Mouse (Mus musculus) ES-E14 (cell line): ENCODE measurements at regions not wholly inside any gene's neighbourhood (a gene's known extent, or its start where the extent isn't known, plus 50 kb on each side); places are given as distances from the start of the nearest gene placed in this dataset.

Experiments used
- DNase-seq: peaks from one replicate; pipeline ENCODE4 v3.0.0-alpha.2; 2013; ENCODE audit warnings: low read depth, low spot score
- H3K27ac ChIP-seq: 2 replicates; pipeline ENCODE4 v1.5.1; 2012; ENCODE audit warnings: low read depth, mild to moderate bottlenecking, low read length, moderate library complexity, mixed read lengths; ENCODE audit not compliant: poor library complexity, insufficient read depth, severe bottlenecking
- H3K36me3 ChIP-seq: 2 replicates; pipeline ENCODE4 v1.6.1; 2012; ENCODE audit warnings: mild to moderate bottlenecking, low read length, moderate library complexity, mixed read lengths; ENCODE audit not compliant: control insufficient read depth, poor library complexity, insufficient read depth, severe bottlenecking
- H3K4me1 ChIP-seq, 2 experiments: fragments of 150-350 bp in 1 of 2; sonication (generic) in 1 of 2; 2 replicates each; pipeline ENCODE4 v1.6.1; 2012; ENCODE audit warnings: low read length in 2 of 2, mild to moderate bottlenecking in 1 of 2, mixed read lengths in 1 of 2; ENCODE audit not compliant: control insufficient read depth in 2 of 2, insufficient read depth in 2 of 2, poor library complexity in 1 of 2
- H3K4me3 ChIP-seq, 2 experiments: fragments of 150-350 bp in 1 of 2; sonication (generic) in 1 of 2; 2 replicates each; pipeline ENCODE4 v1.5.1; 2012; ENCODE audit warnings: low read length in 2 of 2, low read depth in 1 of 2, mild to moderate bottlenecking in 1 of 2, mixed read lengths in 1 of 2; ENCODE audit not compliant: insufficient read depth in 1 of 2, poor library complexity in 1 of 2, severe bottlenecking in 1 of 2
- H3K9ac ChIP-seq: 2 replicates; pipeline ENCODE4 v1.6.1; 2012; ENCODE audit warnings: low read depth, mild to moderate bottlenecking, low read length, mixed read lengths; ENCODE audit not compliant: poor library complexity, insufficient read depth, severe bottlenecking
- H3K9me3 ChIP-seq: fragments of 150-350 bp; sonication (generic); 2 replicates; pipeline ENCODE4 v1.6.1; 2012; ENCODE audit warnings: low read depth, mild to moderate bottlenecking, low read length; ENCODE audit not compliant: control insufficient read depth, insufficient read depth
- CHD2 ChIP-seq: IDR thresholded peaks from 2 replicates; pipeline ENCODE4 v1.6.1; 2014; ENCODE audit warnings: mild to moderate bottlenecking, low read depth, low read length, inconsistent platforms
- HCFC1 ChIP-seq: IDR thresholded peaks from 2 replicates; pipeline ENCODE4 v1.6.1; 2012; ENCODE audit warnings: low read length, inconsistent platforms, borderline replicate concordance; ENCODE audit not compliant: insufficient read depth
- MAFK ChIP-seq: IDR thresholded peaks from 2 replicates; pipeline ENCODE4 v1.6.1; 2014; ENCODE audit warnings: mild to moderate bottlenecking, low read depth, low read length, inconsistent platforms; ENCODE audit not compliant: insufficient read depth
- ZC3H11A ChIP-seq: IDR thresholded peaks from 2 replicates; pipeline ENCODE4 v1.6.1; 2012; ENCODE audit warnings: low read depth, mild to moderate bottlenecking, inconsistent platforms, low read length, borderline replicate concordance
- ZNF384 ChIP-seq: IDR thresholded peaks from 2 replicates; pipeline ENCODE4 v1.6.1; 2012; ENCODE audit warnings: low read depth, low read length, inconsistent platforms
- in situ Hi-C, 2 experiments: fragments of 600-800 bp; cut with MboI; formaldehyde crosslinking; loops; one replicate each; pipeline ENCODE4 v1.15.1; 2025; ENCODE audit warnings: low sequenced_read_pairs in 2 of 2, inconsistent platforms in 1 of 2; ENCODE audit not compliant: unreplicated experiment in 2 of 2

DNA sequence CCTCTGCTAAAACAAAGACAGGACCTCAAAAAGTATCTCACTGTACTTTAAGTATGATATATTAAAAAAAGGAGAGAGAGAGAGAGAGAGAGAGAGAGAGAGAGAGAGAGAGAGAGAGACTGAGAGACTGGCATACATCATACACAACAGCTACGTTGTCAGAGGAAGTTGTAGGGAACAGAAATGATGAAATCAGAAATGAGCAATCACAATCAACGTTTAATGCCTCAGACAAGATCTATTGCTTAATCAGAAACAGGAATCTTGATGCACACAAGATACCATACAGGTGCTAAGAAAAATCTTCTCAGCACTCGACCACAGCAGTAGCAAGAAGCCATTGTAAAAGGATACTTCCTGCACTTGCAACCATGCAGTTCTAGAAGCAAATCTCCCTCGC lies 424.9 kb upstream of the B430305J03Rik start:
- H3K9me3 ChIP-seq, result no peaks in the 10 kb centered on the region
- in situ Hi-C loops, result no loop called here
- H3K36me3 ChIP-seq, result no peaks in the 10 kb centered on the region
- no peak for TF ChIP-seq ZC3H11A
- TF ChIP-seq MAFK, result no peak
- TF ChIP-seq ZNF384, result no peak
- no peak for TF ChIP-seq CHD2
- TF ChIP-seq HCFC1, result no peak
- H3K4me1 ChIP-seq, result peaks cover 2 to 3% of the 10 kb centered on the region in 2 experiments; a peak in 3 of 4 replicates
- DNase-seq, result no peak
- no peak overlapping the region for H3K4me3 ChIP-seq
- H3K9ac ChIP-seq, result no peak overlapping the region
- H3K27ac ChIP-seq, result no peak overlapping the region
